Mouse (Mus musculus): Measurements from ENCODE around the gene Crabp1.

DNA sequence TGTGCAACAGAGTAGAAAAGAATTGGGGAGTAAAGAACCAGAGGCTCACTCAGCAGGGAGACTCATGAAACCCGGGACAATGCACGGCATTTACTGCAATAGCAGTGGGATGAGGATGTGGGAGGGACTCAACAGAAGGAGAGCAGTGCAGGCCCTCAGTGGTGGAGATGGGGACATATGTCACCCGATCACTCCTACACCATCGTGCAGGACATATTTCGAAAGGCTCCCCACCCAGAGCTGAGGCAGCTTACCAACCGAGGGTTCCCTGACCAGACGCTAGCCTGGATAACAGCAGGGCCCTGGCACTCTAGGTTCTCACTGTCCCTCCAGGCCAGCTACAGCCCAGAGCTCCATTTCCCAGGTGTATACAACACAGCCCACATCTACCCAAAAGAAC, 42.4 kb upstream of the Crabp1 start:
- TF ChIP-seq CTCF (IDR thresholded peaks at IDR 0.05; ENCODE audit: control insufficient read depth, insufficient read depth, insufficient replicate concordance, low read depth, low read length) (no peak), POLR2A (IDR thresholded peaks at IDR 0.05; ENCODE audit: control insufficient read depth, low read depth, low read length) (no peak)
